Mouse (Mus musculus) adipocyte (in vitro differentiated cells): ENCODE data around the gene Evi2b.

ENCODE experiments used
- DNase-seq: peaks from one replicate; pipeline ENCODE4 v3.0.0-alpha.2; 2016; ENCODE audit warnings: low spot score

The Evi2b gene

GRCm38 (mm10) chr11:79521930-79522329 is 1.6 kb downstream of the Evi2b start:
- DNase-seq, result no peak

DNA sequence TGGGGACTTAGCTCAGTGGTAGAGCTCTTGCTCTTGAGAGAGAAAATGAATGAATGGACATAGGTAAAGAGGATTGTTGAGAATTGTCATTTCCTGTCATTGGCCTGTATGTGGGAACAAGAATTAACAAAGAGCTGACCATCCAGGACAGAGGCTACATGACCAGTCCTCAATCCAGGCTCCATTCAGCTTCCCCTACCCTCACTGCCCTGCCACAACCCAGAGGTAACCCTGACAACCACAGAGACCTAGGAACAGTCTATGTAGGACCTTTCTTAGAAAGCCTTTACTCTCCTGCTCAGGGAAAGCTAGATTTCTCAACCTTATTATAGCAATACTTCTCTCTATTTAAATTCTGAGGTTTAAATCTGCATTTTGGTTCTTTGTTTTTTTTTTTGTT is 2.8 kb downstream of the Evi2b start:
- no peak for DNase-seq

DNA sequence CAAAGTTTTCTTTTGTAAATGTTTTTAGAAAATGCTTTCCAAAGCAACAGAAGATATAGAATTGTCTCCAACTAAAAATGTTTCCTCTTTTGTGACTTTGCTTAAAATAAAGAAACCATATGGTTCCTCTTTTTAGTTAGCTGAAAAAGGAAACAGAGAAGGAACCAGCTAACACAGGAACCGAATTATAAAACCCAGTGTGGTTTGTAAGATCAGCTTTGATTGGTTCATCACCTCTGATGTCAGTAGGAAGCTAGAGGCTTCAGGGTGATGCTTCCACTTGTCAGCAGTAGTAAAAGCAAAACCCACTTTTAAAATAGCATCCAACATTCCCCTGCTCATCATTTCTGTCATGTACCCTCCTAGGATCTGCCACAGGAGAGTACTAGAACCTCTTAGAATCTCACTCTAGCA is 3.7 kb downstream of the Evi2b start:
- no peak for DNase-seq

GRCm38 (mm10) chr11:79519299-79519698 is 4.3 kb downstream of the Evi2b start:
- no peak for DNase-seq

DNA sequence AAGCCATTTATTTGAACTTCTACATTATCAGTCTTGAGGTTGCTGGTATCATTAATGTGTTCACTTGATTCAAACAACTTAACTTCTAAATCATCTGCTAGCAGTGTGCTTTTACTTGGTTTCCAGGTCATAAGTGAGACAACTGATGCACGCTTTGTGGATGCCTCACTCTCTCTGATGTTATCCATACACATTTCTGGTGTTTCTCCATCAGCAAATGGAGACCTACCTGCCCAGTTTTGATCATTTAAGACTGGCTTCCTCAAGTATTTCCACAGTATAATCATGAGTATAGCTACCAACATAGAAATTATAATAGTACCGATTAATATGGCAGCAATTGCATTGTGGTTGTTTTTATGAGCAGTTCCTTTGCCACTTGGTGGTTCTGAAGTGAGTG is 7.8 kb downstream of the Evi2b start:
- DNase-seq, result no peak

DNA sequence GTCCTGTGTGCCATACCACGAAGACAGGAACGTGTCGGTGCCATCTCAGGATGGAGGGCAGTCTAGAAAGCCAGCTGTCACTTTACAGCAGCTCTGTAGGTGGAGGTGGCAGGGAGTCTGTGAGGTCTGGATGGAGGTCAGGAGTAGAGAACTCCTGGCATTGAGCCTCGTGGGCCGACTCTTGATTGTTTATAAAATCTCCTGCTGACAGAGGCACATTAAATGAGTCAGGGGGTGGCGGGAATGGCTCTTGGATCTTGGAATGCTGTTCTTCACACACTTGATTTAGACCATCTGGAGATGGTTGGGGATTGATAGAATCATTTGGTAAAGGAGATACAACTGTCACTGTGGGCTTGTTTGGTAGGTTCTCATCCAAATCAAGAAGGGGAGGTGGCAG is 8.2 kb downstream of the Evi2b start:
- DNase-seq, result no peak

GRCm38 (mm10) chr11:79511970-79512369 is 11.6 kb downstream of the Evi2b start:
- DNase-seq, result no peak

- no peak for DNase-seq
Measured at GRCm38 (mm10) chr11:79504506-79504905, 19.1 kb downstream of the Evi2b start.

DNA sequence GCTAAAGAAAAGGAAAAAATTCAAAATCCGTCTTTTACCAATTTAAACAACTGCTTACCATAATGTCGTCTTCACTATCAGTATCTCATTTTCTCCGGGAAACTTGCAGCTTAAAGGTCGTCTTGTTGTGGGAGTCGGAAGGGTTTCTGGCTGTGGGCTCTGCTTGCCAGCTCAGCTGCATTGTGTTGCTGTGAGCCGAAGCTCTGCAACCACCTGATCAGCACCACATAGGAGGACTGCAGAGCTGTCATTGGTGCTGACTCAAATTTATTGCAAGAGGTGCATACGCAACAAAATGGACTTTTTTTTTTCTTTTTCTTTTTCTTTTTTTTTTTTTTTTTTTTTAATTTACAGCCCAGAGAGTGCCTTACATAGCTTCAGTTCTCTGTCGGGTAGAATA is 19.7 kb downstream of the Evi2b start, which contains the start of gene Omg:
Omg (minus strand) TSS at position 240 of the 400 bp plus-strand sequence.
- DNase-seq, result no peak

DNA sequence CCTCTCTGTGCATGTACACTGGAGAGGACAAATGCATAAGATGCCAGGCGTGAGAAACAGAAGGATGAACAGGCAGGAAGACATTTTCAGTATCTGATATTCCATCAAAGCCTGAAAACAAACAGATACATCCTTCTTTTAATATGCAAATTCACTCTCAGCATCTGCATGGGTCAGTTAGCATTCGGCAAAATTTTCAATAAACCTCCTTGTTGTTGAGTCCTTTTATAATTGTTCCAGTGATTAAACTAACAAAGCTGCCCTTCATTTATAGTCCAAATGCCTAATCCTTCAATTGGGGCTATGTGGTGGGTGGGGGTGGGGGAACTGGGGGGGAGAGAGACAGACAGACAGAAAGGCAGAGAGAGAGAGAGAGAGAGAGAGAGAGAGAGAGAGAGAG is 20.6 kb downstream of the Evi2b start:
- DNase-seq, result no peak

DNA sequence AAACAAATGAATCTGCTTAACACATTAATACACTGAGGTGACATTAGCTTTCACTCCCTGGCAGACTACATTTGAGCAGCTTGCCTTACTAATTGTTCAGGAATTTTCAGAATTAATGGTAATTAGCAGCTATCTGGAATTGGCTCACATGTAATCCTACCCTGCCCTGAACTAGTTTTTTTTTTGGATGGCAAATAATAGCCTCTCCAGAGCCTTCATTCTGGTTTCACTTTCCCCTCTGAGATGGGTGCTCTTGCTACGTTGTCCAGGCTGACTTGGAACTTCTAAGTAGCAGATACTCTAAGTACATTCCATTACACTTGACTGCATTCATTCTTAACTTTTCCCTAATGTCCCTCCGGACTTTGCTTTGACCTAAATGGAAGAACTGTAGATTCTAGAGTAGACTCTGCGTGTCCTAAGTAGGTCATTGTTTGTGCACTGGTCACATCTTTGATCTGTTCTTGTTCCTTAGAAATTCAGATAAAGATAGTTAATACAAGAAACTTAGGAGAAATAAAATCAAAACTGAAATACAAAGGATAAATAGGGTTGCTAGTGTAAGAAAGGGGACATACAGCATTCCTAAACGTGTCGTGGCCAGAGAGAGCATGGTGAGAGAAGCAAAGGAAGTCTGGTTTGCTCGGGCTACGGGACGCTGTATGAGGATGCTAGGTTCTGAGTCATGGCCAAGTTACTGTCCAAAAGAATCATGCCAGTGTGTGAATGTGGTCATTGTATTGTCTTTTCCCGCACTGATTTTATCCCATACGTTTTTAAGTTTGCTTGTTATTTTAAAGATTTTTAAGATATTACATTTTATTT is 28.4 kb downstream of the Evi2b start:
- peak; percentile 31 for DNase-seq

DNA sequence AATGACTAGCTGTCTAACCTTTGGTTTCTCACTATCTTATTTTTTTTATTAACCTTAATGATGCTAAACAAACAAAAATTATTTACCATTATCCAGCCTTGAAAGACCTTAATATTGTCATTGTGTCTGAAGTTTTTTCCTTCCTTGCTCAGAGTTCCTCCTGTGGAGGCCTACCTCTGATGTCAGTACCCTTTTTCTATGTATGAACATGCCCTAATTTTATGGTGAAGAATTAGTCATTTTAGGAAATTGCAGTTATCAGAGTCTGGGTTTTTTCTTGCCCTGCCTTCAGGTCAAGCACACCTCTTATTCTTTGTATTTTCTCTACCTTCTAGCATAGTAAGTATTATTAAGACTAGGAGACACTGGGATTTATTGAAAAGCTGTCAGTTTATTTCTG is 38.8 kb downstream of the Evi2b start:
- DNase-seq, result no peak

GRCm38 (mm10) chr11:79483876-79484528 is 39.6 kb downstream of the Evi2b start:
- peak; percentile 12 for DNase-seq

- DNase-seq, result no peak
Measured at GRCm38 (mm10) chr11:79483392-79483791, 40.2 kb downstream of the Evi2b start.

GRCm38 (mm10) chr11:79468097-79468496 is 55.5 kb downstream of the Evi2b start:
- DNase-seq, result no peak
